Mouse (Mus musculus) c-Kit-positive CD71-positive TER-119-negative erythroid progenitor cells, embryonic 14.5 days (primary cell): ENCODE measurements around the gene Wfikkn2.

Experiments used
- DNase-seq: peaks from one replicate; pipeline ENCODE4 v3.0.0-alpha.2; 2013; ENCODE audit warnings: low read depth

Wfikkn2 gene

GRCm38 (mm10) chr11:94261585-94262370, 16.0 kb upstream of the Wfikkn2 start:
- no peak for DNase-seq

DNA sequence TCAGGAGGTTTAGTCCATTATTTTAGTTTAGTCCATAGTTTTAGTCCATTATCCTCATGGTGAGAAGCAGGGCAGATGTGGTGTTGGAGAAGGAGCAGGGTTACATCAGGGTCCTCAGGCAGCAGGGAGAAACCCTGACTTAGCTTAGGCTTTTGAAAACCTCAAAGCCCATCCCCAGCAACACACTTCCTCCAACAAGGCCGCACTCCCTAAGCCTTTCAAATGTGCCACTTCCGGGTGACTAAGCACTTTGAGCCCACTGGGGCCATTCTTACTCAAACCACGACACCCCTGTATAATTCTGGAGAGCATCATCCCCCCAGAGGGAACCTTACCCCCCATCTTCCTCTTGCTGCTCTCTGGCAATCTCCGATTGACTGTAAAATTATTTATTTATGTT, 14.0 kb upstream of the Wfikkn2 start:
- no peak for DNase-seq

DNA sequence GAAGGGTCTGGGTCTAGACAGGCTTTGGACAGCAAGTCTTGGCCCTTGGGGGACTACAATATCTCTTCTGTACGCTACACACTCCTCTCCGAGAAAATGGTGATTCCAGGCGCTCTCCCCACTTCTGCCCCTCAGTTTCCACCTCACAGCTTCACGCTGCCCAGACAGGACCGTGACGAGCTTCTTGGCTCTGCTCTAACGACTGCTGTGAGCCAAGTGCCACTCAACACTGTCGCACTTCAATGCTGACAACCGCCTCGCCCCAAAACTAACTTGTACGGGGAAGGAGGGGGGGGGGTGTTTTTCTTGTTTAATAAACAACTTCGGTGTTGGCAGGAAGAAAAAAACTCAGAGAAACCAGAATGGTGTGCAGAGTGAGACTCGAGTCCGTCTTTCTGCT, 12.2 kb upstream of the Wfikkn2 start:
- DNase-seq: no peak

GRCm38 (mm10) chr11:94255733-94256132, 9.9 kb upstream of the Wfikkn2 start:
- no peak for DNase-seq

DNA sequence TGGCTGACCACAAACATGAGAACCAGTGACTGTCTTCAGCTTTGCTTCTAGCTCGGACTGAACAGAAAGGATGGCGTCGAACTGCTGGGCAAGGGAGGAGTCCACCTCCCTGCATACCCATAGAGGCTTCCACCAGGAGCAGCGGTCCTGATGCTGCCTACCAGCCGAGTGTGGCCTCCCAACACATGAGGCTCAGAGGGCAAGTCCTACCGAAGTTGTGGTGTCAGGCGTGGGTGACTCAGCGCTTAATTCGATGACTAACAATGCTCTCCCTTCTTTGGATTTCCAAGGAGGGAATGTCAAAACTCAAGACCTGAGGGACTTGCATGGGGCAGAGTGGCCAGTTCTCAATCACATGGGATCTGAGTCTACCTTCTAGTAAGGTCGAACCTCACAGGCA, 7.9 kb upstream of the Wfikkn2 start:
- no peak for DNase-seq

DNA sequence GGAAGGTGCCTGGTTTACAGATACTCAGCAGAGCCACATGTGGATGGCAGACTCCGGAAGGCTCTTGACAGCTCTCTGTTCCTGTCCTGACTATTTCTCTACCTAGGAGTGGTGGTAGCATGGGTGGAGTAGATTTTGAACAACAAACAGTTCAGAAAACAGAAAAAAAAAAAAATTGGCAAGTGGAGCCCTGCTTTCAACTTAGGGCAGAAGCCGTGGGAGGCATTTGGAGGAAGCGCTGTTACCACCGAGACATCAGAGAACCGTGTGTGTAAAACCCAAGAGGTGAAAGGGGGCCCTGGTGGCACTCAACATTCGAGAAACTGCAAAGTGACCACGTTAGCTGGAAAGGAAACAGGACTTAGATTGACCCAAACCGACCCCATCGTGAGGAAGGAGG, 7.4 kb upstream of the Wfikkn2 start:
- no peak for DNase-seq

DNA sequence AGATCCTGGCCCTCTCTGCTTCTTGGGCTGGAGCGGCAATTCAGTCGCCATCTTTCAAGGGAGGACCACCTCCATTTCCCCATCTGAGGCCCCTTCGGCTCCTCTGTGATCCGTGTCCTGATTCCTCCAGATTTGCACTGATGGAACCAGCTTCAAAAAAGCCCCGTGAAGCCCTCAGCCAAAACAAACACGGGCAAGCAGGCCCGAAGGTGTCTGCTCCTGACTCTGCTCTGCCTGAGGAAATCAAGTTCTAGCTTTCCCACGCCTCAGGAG, 920 bp upstream of the Wfikkn2 start:
- DNase-seq: no peak

GRCm38 (mm10) chr11:94244385-94244784, 1.4 kb downstream of the Wfikkn2 start:
- DNase-seq: no peak

DNA sequence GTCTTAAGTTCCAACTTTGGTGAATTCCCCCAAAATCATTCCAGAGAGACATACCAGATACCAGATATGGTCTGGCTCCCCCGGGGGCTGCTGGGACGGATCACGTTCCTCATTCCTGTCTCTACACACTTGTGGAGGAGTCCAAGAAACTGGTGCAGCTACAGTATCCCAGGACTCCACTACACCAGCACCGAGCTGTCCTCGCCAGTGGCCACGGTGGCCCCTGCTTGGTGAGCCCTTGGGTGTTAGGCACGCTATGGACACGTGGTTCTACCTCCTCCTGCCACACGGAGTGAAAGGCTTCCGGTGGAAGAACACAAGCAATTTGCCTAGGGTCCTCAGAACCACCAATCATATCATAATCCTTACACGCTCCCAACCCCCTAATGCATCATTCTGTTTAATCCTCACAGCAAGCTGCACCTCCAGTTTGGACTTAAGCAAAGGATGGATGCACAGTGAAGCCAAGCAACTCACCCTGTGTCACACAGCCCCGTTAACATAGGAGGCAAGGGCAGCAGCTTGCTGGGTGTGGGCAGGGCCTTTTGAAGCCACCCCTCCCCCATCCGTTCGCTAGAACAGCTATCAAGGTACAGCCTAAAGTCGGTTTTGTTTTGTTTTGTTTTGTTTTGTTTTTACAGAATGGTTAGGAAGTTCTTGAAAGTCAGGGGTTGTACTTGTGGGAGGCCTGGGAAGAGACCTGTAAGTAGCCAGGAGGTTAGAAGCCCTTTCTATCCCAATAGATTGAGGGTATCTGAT, 2.2 kb downstream of the Wfikkn2 start:
- DNase-seq: no peak

GRCm38 (mm10) chr11:94242760-94243421, 2.9 kb downstream of the Wfikkn2 start:
- no peak for DNase-seq

- no peak for DNase-seq
Measured at GRCm38 (mm10) chr11:94239706-94240105, 6.1 kb downstream of the Wfikkn2 start.

GRCm38 (mm10) chr11:94238786-94239185, 7.0 kb downstream of the Wfikkn2 start:
- DNase-seq: no peak

DNA sequence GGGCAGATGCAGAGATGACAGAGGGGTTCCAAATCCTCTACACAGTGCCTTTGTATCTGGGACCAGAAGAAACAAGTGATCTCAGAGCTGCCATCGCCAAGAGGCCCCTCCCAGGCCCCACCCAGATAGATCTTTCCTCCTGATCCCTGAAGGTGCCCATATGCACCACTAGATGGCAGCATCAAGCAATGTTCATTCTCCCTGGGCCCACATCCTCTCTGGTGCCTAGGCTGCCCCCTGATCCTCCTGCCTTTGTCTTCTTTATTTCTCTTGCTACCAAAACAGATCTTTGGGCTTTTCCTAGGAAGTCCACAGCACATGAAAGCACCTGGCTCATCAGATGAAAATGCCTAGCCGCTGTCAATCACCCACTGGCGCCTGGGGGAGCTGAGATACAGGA, 9.7 kb downstream of the Wfikkn2 start:
- peak; percentile 74 for DNase-seq

GRCm38 (mm10) chr11:94234857-94235256, 10.9 kb downstream of the Wfikkn2 start:
- no peak for DNase-seq

DNA sequence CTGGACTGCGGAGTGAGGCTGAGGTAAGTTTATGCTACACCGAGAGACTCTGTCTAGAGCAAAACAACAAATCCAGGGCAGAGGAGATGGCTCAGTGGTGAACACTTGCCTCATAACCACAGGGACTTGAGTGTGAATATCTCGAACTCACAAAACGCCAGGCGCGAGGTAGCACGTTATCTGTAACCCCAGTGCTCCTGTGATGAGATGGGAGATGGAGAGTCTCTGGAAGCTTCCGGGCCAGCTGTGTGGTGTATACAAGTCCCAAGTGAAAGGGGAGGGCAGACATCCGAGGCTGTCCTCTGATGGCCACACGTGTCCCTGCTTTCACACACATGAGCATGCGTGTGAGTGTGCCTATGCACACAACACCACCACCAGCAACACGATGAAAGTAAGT, 11.4 kb downstream of the Wfikkn2 start:
- DNase-seq: peak; percentile 45

DNA sequence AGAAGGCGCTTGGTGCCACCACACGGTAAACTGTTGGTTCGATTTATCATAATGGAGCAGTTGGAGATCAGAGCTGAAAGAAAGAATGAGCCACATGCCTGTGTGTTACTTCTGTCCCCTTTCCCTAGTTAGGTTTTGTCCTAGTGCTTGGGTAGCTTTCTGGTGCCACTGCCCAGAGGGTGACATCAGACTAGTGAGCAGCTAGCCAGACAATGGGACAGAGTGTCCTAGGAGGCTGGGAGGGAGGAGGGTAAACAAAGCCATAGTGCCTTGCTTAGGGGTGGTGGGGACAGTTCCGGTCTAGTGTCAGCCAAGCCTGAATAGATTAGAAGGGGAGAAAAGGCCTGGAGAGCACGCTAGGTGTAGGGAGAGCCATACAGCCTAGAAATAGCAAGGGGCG, 12.4 kb downstream of the Wfikkn2 start:
- no peak for DNase-seq

DNA sequence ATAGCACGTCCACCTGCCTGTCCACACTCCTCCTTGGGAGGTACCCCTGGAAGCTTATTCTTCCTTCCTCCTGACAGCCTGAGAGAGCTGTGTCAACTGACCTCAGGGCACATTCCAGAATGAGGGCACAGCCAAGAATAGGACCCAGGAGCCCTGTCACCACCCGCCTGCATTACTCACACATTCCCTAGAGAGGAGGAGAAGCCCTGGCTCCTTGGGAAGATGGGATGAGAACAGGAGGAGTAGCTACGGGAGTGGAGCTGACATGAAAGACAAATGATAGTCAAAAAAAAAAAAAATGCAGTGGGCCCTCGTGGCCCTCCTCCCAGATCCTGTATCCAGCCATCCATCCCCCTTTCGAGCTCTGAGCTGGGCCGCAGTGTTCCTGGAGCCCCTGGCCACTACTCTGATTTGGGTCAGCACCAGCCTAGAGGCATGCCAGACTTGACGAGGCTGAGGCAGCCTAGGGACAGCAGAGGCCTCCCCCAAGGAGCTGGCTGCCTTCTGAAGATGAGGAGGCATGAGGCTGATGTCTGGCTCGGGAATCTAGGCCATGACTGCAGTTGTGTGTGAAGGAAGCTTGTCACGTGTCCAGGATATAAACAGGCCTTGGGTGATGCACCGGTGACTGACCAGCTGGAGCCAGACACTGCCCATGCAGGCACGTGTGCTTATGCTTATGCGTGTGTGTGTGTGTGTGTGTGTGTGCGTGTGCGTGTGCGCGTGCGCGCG, 13.8 kb downstream of the Wfikkn2 start:
- DNase-seq: no peak

DNA sequence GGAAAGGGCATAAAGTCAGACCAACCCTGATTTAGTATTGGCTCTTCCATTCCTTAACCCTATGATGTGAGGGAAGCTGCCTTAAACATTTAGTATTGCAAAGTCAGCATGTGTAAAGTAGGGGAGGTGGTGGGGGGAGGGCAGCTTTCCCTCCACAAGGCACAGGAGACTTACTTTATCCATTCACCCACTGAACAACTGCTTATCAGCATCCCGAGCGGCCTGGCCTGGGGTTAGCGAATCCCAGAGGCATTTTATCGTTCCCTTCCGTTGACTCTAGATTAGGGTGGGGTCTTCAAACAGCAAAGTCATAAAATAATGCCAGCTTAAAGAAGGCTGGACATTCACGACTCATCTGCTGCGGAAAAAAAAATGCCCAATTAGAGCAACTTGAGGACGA, 15.6 kb downstream of the Wfikkn2 start:
- peak; percentile 20 for DNase-seq

- no peak for DNase-seq
Measured at GRCm38 (mm10) chr11:94229207-94229960, 16.4 kb downstream of the Wfikkn2 start.

DNA sequence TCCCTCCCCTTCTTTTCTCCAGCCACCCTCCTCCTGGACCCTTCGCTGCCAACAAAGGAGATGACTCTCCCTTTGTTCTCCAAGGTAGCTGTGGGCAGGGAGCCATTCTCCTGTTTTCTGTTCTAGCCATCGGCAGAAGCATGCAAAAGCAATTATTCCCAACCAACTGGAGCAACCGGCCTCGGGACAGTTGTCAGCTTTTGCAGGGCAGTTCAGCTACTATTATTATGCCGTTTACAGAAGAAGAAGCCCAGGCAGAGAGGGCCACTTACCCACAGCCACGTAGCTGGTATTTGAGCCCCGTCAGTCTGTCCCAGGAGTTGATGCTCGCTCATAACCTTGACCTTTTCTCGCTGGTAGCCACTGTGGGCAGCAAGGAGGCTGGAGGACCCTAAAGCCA, 17.4 kb downstream of the Wfikkn2 start:
- DNase-seq: no peak

GRCm38 (mm10) chr11:94225985-94226384, 19.8 kb downstream of the Wfikkn2 start:
- DNase-seq: peak; percentile 30

GRCm38 (mm10) chr11:94223531-94223930, 22.3 kb downstream of the Wfikkn2 start:
- no peak for DNase-seq
